Comparison of ENCODE assay signal across 8 mouse cellular contexts in genomic region chr1:130371895-130372528, GRCm38 (mm10). TPM values are rescaled to one million over a fixed set of nuclear protein-coding genes. Genes with fewer than 3 reads are reported as not detected.
DNase-seq lines count a peak whose midpoint lies in the region.

No protein-coding gene starts in this region.

- DNase-seq in heart, adult 18-20 months, result peak; percentile 38 to 70
- DNase-seq in heart, postnatal 25 days (ENCODE audit: low spot score), result no peak
- peak; percentile 86 for DNase-seq in NIH3T3 (ENCODE audit: low read depth)
- peak; percentile 69 to 75 for DNase-seq in cerebellum, postnatal 10 days
- DNase-seq in frontal cortex, postnatal 36 days (ENCODE audit: low spot score in 2 of 2), result peak; percentile 14 to 64
- peak; percentile 65 for DNase-seq in kidney, postnatal 14 days
- peak; percentile 7 to 39 for DNase-seq in lung, adult 18-20 months
- DNase-seq in retina, embryonic 14.5 days (ENCODE audit: low spot score), result peak; percentile 87

- intact Hi-C loops in heart, postnatal 25 days (cut with DNase I), result loop anchor here (2.0 to 5.0 kb wide), 2 partner anchors 530 to 1497 kb away; no protein-coding TSS in a partner anchor

RNA-seq across cellular contexts. Expression of gene Cd55b, which starts 50.8 kb away (rescaled TPM):
- total RNA-seq in heart, adult 18-20 months (2021), result not detected
- not detected for total RNA-seq in heart, postnatal 25 days (2021)
